Mouse (Mus musculus) heart, postnatal 36 days (tissue): ENCODE results near the gene Spata5. TPM values are rescaled to one million over a fixed set of nuclear protein-coding genes. Genes with fewer than 3 reads are reported as not detected.

ENCODE experiments used
- DNase-seq, 2 experiments: peaks; one replicate each; pipeline ENCODE4 v3.0.0; 2021 to 2022
- intact Hi-C: fragments of 180-260 bp; cut with DNase I; formaldehyde crosslinking; loops from one replicate; pipeline ENCODE4 v1.15.1; 2025
- total RNA-seq, 2 experiments: library from RNA; stranded (reverse); gene quantifications; 2 replicates each; pipeline ENCODE4 v1.2.3; 2021

Spata5 gene
- total RNA-seq, 2 experiments from 2014 or later = 15.9 to 16.1 TPM

GRCm38 (mm10) chr3:37605876-37606238 is 186.2 kb downstream of the Spata5 start:
- DNase-seq = peak; percentile 28 to 41
- intact Hi-C loops = no loop called here

GRCm38 (mm10) chr3:37608926-37609325 is 189.2 kb downstream of the Spata5 start:
- intact Hi-C loops = no loop called here
- DNase-seq = no peak

GRCm38 (mm10) chr3:37610670-37611069 is 191.0 kb downstream of the Spata5 start:
- intact Hi-C loops = no loop called here
- no peak for DNase-seq

- intact Hi-C loops = loop anchor here (1.0 kb wide), 1 partner anchor 45 kb away; no protein-coding TSS in a partner anchor
- peak; percentile 32 to 46 for DNase-seq
Observed at GRCm38 (mm10) chr3:37613722-37614121, 194.0 kb downstream of the Spata5 start.

- DNase-seq = no peak
- intact Hi-C loops = no loop called here
Observed at GRCm38 (mm10) chr3:37614878-37615650, 195.4 kb downstream of the Spata5 start.

GRCm38 (mm10) chr3:37616586-37617547 is 197.2 kb downstream of the Spata5 start:
- no peak for DNase-seq
- intact Hi-C loops = no loop called here

Other genes with a start within 250 kb of the Spata5 start
- gene Il21, start 187.3 kb upstream of the Spata5 start, total RNA-seq = not detected
- gene Bbs12, start 107.3 kb upstream of the Spata5 start, total RNA-seq = 1 to 10 TPM in 1 of 2 experiments, under 1 TPM in 1; 0.46 to 1.3 TPM
- gene Cetn4, start 107.2 kb upstream of the Spata5 start, total RNA-seq = 1 to 10 TPM in 1 of 2 experiments, not detected in 1; 1.6 TPM
- 10 to 100 TPM in 1 of 2 experiments, 1 to 10 TPM in 1; 9.6 to 13.7 TPM for gene Fgf2, start 71.5 kb upstream of the Spata5 start, total RNA-seq
- 10 to 100 TPM; 36.0 to 36.3 TPM for gene Nudt6, start 315 bp downstream of the Spata5 start, total RNA-seq
- gene Spry1, start 220.1 kb downstream of the Spata5 start, total RNA-seq = 10 to 100 TPM; 19.9 to 21.5 TPM